Mouse (Mus musculus) kidney, postnatal 0 days (tissue): ENCODE measurements at regions not wholly inside any gene's neighbourhood (a gene's known extent, or its start where the extent isn't known, plus 50 kb on each side); places are given as distances from the start of the nearest gene placed in this dataset.

Experiments
- ATAC-seq: fragments of 200-750 bp; cut with Nextera tagmentation; replicated peaks from 2 replicates; pipeline ENCODE4 v1.8.0; 2017; ENCODE audit warnings: low read depth, moderate number of reproducible peaks, moderate TSS enrichment, moderate library complexity; ENCODE audit not compliant: low FRiP score
- DNase-seq: peaks from one replicate; pipeline ENCODE4 v3.0.0-alpha.2; 2016; ENCODE audit warnings: low spot score
- H3K27ac ChIP-seq: fragments of 300-500 bp; sonication (generic); 2 replicates; pipeline ENCODE4 v1.5.1; 2014; ENCODE audit warnings: mild to moderate bottlenecking
- H3K27me3 ChIP-seq: fragments of 300-500 bp; sonication (generic); 2 replicates; pipeline ENCODE4 v1.6.1; 2014; ENCODE audit warnings: low read length, mixed read lengths; ENCODE audit not compliant: insufficient read depth
- H3K36me3 ChIP-seq: fragments of 300-500 bp; sonication (generic); 2 replicates; pipeline ENCODE4 v1.6.1; 2014; ENCODE audit warnings: low read length, mixed read lengths; ENCODE audit not compliant: insufficient read depth
- H3K4me1 ChIP-seq: fragments of 300-500 bp; sonication (generic); replicated peaks from 2 replicates; pipeline ENCODE4 v1.6.1; 2014; ENCODE audit warnings: antibody characterized with exemption, low read length, mixed read lengths; ENCODE audit not compliant: insufficient read depth
- H3K4me2 ChIP-seq: fragments of 300-500 bp; sonication (generic); 2 replicates; pipeline ENCODE4 v1.6.1; 2014; ENCODE audit warnings: mild to moderate bottlenecking, low read length, moderate library complexity, mixed read lengths
- H3K4me3 ChIP-seq: fragments of 300-500 bp; sonication (generic); replicated peaks from 2 replicates; pipeline ENCODE4 v1.5.1; 2014; ENCODE audit warnings: low read depth, low read length
- H3K9ac ChIP-seq: fragments of 300-500 bp; sonication (generic); 2 replicates; pipeline ENCODE4 v1.6.1; 2014; ENCODE audit warnings: low read depth, low read length
- H3K9me3 ChIP-seq: fragments of 300-500 bp; sonication (generic); replicated peaks from 2 replicates; pipeline ENCODE4 v1.6.1; 2016; ENCODE audit warnings: low read length, inconsistent platforms, mixed read lengths
- CTCF ChIP-seq: IDR thresholded peaks from 2 replicates; pipeline ENCODE4 v1.5.1; 2016; ENCODE audit warnings: antibody characterized with exemption, low read depth, mild to moderate bottlenecking, moderate library complexity
- WGBS: fragments of 180-500 bp; shearing (Covaris S2); extraction: QIAGEN DNeasy Blood & Tissue Kit; methylation state at CpG from one replicate; pipeline ENCODE4 v1.1.7; 2014; 5-methylcytosine and 5-hydroxymethylcytosine counted together

- H3K4me1 ChIP-seq = no peaks in the 10 kb centered on the region
- no peak overlapping the region for H3K4me2 ChIP-seq
- ATAC-seq = no peak
- no peak overlapping the region for H3K27ac ChIP-seq
- WGBS = 71% methylated on average over 10 of the region's 10 CpGs
- H3K9me3 ChIP-seq = no peaks in the 10 kb centered on the region
- H3K27me3 ChIP-seq = no peaks in the 10 kb centered on the region
- DNase-seq = no peak
- H3K36me3 ChIP-seq = no peaks in the 10 kb centered on the region
- no peak overlapping the region for H3K9ac ChIP-seq
- TF ChIP-seq CTCF = no peak
- no peak overlapping the region for H3K4me3 ChIP-seq
Measured at GRCm38 (mm10) chr9:120646806-120647667, 75.8 kb downstream of the Rpl14 start.

- H3K4me2 ChIP-seq = no peak overlapping the region
- H3K27me3 ChIP-seq = no peaks in the 10 kb centered on the region
- no peak for TF ChIP-seq CTCF
- H3K4me1 ChIP-seq = no peaks in the 10 kb centered on the region
- WGBS = 78% methylated on average over 7 of the region's 7 CpGs
- no peaks in the 10 kb centered on the region for H3K36me3 ChIP-seq
- H3K27ac ChIP-seq = no peak overlapping the region
- H3K9ac ChIP-seq = no peak overlapping the region
- H3K9me3 ChIP-seq = no peaks in the 10 kb centered on the region
- no peak for ATAC-seq
- DNase-seq = no peak
- no peak overlapping the region for H3K4me3 ChIP-seq
Measured at GRCm38 (mm10) chr9:120647668-120647955, 76.4 kb downstream of the Rpl14 start.

- Histone ChIP-seq H3K4me3 (no peak overlapping the region), H3K9ac (no peak overlapping the region), H3K9me3 (no peaks in the 10 kb centered on the region), H3K4me1 (no peaks in the 10 kb centered on the region), H3K27ac (no peak overlapping the region), H3K27me3 (no peaks in the 10 kb centered on the region), H3K4me2 (no peak overlapping the region), H3K36me3 (no peaks in the 10 kb centered on the region)
- DNase-seq (no peak), ATAC-seq (no peak)
- no peak for TF ChIP-seq CTCF
- 85% methylated on average over 14 of the region's 14 CpGs for WGBS
Measured at GRCm38 (mm10) chr9:120652733-120653132, 81.5 kb downstream of the Rpl14 start.

- Histone ChIP-seq H3K4me2 (no peak overlapping the region), H3K27me3 (no peaks in the 10 kb centered on the region), H3K9me3 (no peaks in the 10 kb centered on the region), H3K27ac (no peak overlapping the region), H3K4me1 (no peaks in the 10 kb centered on the region), H3K4me3 (no peak overlapping the region), H3K36me3 (no peaks in the 10 kb centered on the region), H3K9ac (no peak overlapping the region)
- no peak for TF ChIP-seq CTCF
- DNase-seq (no peak), ATAC-seq (no peak)
- WGBS = 69% methylated on average over 5 of the region's 5 CpGs
Measured at GRCm38 (mm10) chr9:120653170-120653569, 81.9 kb downstream of the Rpl14 start.

- H3K27ac ChIP-seq = no peak overlapping the region
- H3K4me1 ChIP-seq = no peaks in the 10 kb centered on the region
- H3K9ac ChIP-seq = no peak overlapping the region
- no peaks in the 10 kb centered on the region for H3K9me3 ChIP-seq
- H3K36me3 ChIP-seq = no peaks in the 10 kb centered on the region
- H3K4me2 ChIP-seq = no peak overlapping the region
- no peak for TF ChIP-seq CTCF
- DNase-seq (no peak), ATAC-seq (no peak)
- H3K4me3 ChIP-seq = no peak overlapping the region
- WGBS = 28% methylated on average over 1 of the region's 1 CpGs
- no peaks in the 10 kb centered on the region for H3K27me3 ChIP-seq
Measured at GRCm38 (mm10) chr9:120654736-120655135, 83.5 kb downstream of the Rpl14 start.

- 21% methylated on average over 5 of the region's 6 CpGs for WGBS
- Histone ChIP-seq H3K9me3 (no peaks in the 10 kb centered on the region), H3K4me2 (no peak overlapping the region), H3K27ac (no peak overlapping the region), H3K27me3 (no peaks in the 10 kb centered on the region), H3K4me3 (no peak overlapping the region), H3K36me3 (no peaks in the 10 kb centered on the region), H3K4me1 (no peaks in the 10 kb centered on the region), H3K9ac (no peak overlapping the region)
- no peak for ATAC-seq
- peak; percentile 82 for TF ChIP-seq CTCF
- DNase-seq = peak; percentile 64
Measured at GRCm38 (mm10) chr9:120656976-120657375, 85.7 kb downstream of the Rpl14 start.

- H3K9ac ChIP-seq = no peak overlapping the region
- no peak overlapping the region for H3K4me3 ChIP-seq
- no peaks in the 10 kb centered on the region for H3K4me1 ChIP-seq
- no peaks in the 10 kb centered on the region for H3K36me3 ChIP-seq
- no peak for DNase-seq
- no peaks in the 10 kb centered on the region for H3K9me3 ChIP-seq
- H3K4me2 ChIP-seq = no peak overlapping the region
- H3K27me3 ChIP-seq = no peaks in the 10 kb centered on the region
- H3K27ac ChIP-seq = no peak overlapping the region
- no peak for TF ChIP-seq CTCF
- ATAC-seq = no peak
Measured at GRCm38 (mm10) chr9:120657786-120658185, 86.5 kb downstream of the Rpl14 start.
